ENCODE assay signal across 10 mouse cellular contexts in genomic region chr9:37750319-37751075, GRCm38 (mm10). TPM values are rescaled to one million over a fixed set of nuclear protein-coding genes. Genes with fewer than 3 reads are reported as not detected.
DNase-seq lines count a peak whose midpoint lies in the region; ATAC-seq and TF ChIP-seq lines count a peak whose summit lies in the region.
"Had no signal": no experiment of that assay in that cellular context is flagged by ENCODE, and none has a peak within 500 bp of the region (broad histone marks: within the 10 kb centered on the region; RNA-seq: fewer than 3 reads in every experiment).

No protein-coding gene starts in this region.

- no peaks in the 10 kb centered on the region for H3K27me3 ChIP-seq in E14TG2a.4 (ENCODE audit: insufficient read depth, low read length)
- no peaks in the 10 kb centered on the region for H3K27me3 ChIP-seq in hindbrain, embryonic 15.5 days
- no peaks in the 10 kb centered on the region for H3K27me3 ChIP-seq in midbrain, embryonic 15.5 days (replicated peaks)

- no peak overlapping the region for H3K27ac ChIP-seq in hindbrain, embryonic 15.5 days (replicated peaks)
- peak overlapping the region; percentile 45 for H3K27ac ChIP-seq in midbrain, embryonic 15.5 days

- no peak for TF ChIP-seq CTCF in E14TG2a.4 (conservative IDR thresholded peaks at IDR 0.05; ENCODE audit: low read length)

- no peak overlapping the region for H3K9ac ChIP-seq in hindbrain, embryonic 15.5 days
- H3K9ac ChIP-seq in midbrain, embryonic 15.5 days = no peak overlapping the region

- DNase-seq in embryo, embryonic 9.5 days (ENCODE audit: extremely low spot score) = peak; percentile 27
- no peak for DNase-seq in urinary bladder, postnatal 10 days (ENCODE audit: low spot score)
- DNase-seq in cerebellum, adult 18-20 months = no peak
- no peak for DNase-seq in lung, postnatal 10 days
- no peak for DNase-seq in layer of hippocampus, adult 9-11 months
- DNase-seq: kidney, adult 2 months had no signal

- peak; percentile 71 for ATAC-seq in hindbrain, embryonic 15.5 days (ENCODE audit: low FRiP score, low read depth)
- ATAC-seq in midbrain, embryonic 15.5 days (replicated peaks) = peak; percentile 90

- H3K4me3 ChIP-seq in E14TG2a.4 (replicated peaks; ENCODE audit: low read length) = peak overlapping the region; percentile 29; the same call in 1 of the 2 replicates
- no peak overlapping the region for H3K4me3 ChIP-seq in hindbrain, embryonic 15.5 days
- no peak overlapping the region for H3K4me3 ChIP-seq in midbrain, embryonic 15.5 days

- 34% methylated on average over 7 of the region's 7 CpGs for WGBS in hindbrain, embryonic 15.5 days
- 25% methylated on average over 7 of the region's 7 CpGs for WGBS in midbrain, embryonic 15.5 days

- H3K9me3 ChIP-seq in E14TG2a.4 (ENCODE audit: low read length) = no peaks in the 10 kb centered on the region
- H3K9me3 ChIP-seq in hindbrain, embryonic 15.5 days = no peaks in the 10 kb centered on the region
- no peaks in the 10 kb centered on the region for H3K9me3 ChIP-seq in midbrain, embryonic 15.5 days

- peaks cover 35% of the 10 kb centered on the region for H3K4me1 ChIP-seq in E14TG2a.4 (replicated peaks; ENCODE audit: low read depth, low read length)
- H3K4me1 ChIP-seq in hindbrain, embryonic 15.5 days (replicated peaks) = peaks cover 8% of the 10 kb centered on the region; the same call in 1 of the 2 replicates
- peaks cover 13% of the 10 kb centered on the region for H3K4me1 ChIP-seq in midbrain, embryonic 15.5 days

- no peak overlapping the region for H3K4me2 ChIP-seq in hindbrain, embryonic 15.5 days
- peak overlapping the region; percentile 17; the same call in 1 of the 2 replicates for H3K4me2 ChIP-seq in midbrain, embryonic 15.5 days

- H3K36me3 ChIP-seq in E14TG2a.4 (ENCODE audit: insufficient read depth, low read length) = no peaks in the 10 kb centered on the region
- H3K36me3 ChIP-seq in hindbrain, embryonic 15.5 days = no peaks in the 10 kb centered on the region
- H3K36me3 ChIP-seq in midbrain, embryonic 15.5 days (replicated peaks) = no peaks in the 10 kb centered on the region

RNA-seq across cellular contexts. Expression of gene Olfr874, which starts 5.6 kb away (rescaled TPM):
- not detected in 2 replicates for polyA plus RNA-seq in hindbrain, embryonic 15.5 days (2015; fragmentation: Nextera tagmentation; extraction: Ambion mirVana)
- polyA plus RNA-seq in midbrain, embryonic 15.5 days (2015; fragmentation: Nextera tagmentation; extraction: Ambion mirVana) = not detected in 2 replicates
- polyA plus RNA-seq: kidney, adult 2 months; liver, embryonic 16.5 days had no signal

RNA-seq across cellular contexts. Expression of gene Olfr875, which starts 21.2 kb away (rescaled TPM):
- polyA plus RNA-seq in hindbrain, embryonic 15.5 days (2015; fragmentation: Nextera tagmentation; extraction: Ambion mirVana) = not detected in 2 replicates
- 0.10 TPM in 1 of 2 replicates, not detected in the other for polyA plus RNA-seq in midbrain, embryonic 15.5 days (2015; fragmentation: Nextera tagmentation; extraction: Ambion mirVana)
- polyA plus RNA-seq: kidney, adult 2 months; liver, embryonic 16.5 days had no signal

RNA-seq across cellular contexts. Expression of gene Olfr160, which starts 34.4 kb away (rescaled TPM):
- not detected in 2 replicates for polyA plus RNA-seq in hindbrain, embryonic 15.5 days (2015; fragmentation: Nextera tagmentation; extraction: Ambion mirVana)
- polyA plus RNA-seq in midbrain, embryonic 15.5 days (2015; fragmentation: Nextera tagmentation; extraction: Ambion mirVana) = not detected in 2 replicates
- polyA plus RNA-seq: kidney, adult 2 months; liver, embryonic 16.5 days had no signal

RNA-seq across cellular contexts. Expression of gene Olfr876, which starts 52.3 kb away (rescaled TPM):
- not detected in 2 replicates for polyA plus RNA-seq in hindbrain, embryonic 15.5 days (2015; fragmentation: Nextera tagmentation; extraction: Ambion mirVana)
- not detected in 2 replicates for polyA plus RNA-seq in midbrain, embryonic 15.5 days (2015; fragmentation: Nextera tagmentation; extraction: Ambion mirVana)
- polyA plus RNA-seq: kidney, adult 2 months; liver, embryonic 16.5 days had no signal
